Mouse (Mus musculus) 3T3-L1 (cell line): ENCODE results near the gene 5830473C10Rik.

Source experiments
- DNase-seq: peaks from one replicate; pipeline ENCODE4 v3.0.0-alpha.2; 2015; ENCODE audit warnings: low read depth, low spot score

5830473C10Rik gene

GRCm38 (mm10) chr5:90594945-90595344 lies 34.0 kb downstream of the 5830473C10Rik start:
- no peak for DNase-seq

GRCm38 (mm10) chr5:90596155-90596554 lies 35.2 kb downstream of the 5830473C10Rik start:
- no peak for DNase-seq

DNA sequence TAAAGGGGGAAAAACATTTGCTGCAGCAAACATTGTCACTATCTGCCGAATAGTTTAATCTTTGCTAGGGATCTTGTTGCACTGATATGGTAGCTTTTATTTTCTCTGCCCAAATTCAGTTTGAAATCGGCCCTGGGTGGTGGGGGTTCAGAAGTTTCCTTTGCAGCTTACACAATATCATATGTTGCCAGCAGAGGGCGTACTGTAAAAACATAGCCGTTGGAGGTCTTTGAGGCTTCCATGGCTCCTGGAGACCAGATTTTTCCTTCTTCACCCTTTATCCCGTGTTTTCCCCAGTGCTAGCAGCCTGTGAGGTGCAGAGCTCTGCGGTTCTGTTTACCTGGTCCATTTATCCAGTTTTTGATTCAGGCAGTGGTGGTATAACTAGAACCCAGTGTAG lies 40.6 kb downstream of the 5830473C10Rik start:
- DNase-seq, result peak; percentile 85

DNA sequence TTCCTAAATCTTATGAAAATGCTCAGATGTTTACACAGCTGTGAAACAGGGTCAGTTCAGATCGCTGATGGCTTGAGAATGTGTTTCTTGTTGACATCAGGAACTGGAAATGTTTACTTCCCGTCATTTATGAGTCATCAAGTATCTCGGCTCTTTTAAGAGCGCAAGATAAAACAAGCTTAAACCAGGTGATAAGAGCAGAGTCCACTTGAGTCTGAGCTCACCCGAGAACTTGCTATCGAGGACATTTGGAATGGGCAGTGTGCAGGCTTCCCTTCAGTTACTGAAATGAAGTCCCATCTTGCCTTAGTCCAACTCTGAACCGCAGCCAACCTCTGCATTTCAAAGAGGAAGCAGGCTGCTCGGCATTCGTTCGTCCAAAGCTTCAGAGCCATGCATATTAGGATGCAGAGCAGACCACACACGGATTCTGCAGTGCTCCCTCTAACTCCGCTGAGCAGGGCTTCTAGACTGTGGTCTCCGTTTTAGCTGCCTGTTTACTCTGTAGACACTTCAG lies 42.6 kb downstream of the 5830473C10Rik start:
- DNase-seq, result peak; percentile 24

DNA sequence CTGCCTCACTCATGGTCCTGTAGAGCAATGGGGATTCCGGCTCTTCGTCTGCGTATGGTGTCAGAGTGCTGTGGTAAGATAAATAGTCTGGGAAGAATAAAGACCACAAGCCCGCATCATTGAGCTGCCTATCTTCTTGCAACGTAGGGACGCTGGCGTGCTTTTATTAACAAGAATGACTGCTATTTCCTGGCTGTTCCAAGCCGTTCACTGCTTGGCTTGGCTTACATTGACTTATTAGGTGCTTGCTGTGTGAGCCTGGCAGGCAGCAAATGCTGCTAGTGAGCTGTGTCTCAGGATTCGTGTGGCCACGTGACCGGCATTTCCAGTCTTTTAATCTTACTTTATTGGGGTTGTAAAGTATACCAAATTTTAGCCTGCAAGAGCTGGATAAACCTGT lies 48.0 kb downstream of the 5830473C10Rik start:
- DNase-seq, result no peak

DNA sequence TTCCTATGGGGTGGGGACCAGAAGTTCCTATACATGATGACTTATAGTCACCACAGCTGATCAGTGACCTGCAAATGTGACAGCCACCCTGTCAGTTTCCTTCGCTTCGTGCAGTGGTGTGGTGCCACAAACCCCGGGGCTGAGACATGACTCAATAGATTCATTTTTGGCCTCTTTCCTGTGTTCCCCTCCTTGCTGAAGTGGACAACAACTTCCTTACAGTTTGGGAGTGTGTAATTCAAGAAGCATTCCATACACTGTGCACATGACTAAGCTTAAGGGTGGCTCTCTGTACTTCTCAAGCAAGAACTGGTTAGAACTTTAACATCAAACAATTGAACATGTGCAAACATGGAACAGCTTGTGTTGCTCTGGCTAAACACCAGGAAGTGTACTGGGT lies 50.5 kb downstream of the 5830473C10Rik start:
- peak; percentile 79 for DNase-seq

DNA sequence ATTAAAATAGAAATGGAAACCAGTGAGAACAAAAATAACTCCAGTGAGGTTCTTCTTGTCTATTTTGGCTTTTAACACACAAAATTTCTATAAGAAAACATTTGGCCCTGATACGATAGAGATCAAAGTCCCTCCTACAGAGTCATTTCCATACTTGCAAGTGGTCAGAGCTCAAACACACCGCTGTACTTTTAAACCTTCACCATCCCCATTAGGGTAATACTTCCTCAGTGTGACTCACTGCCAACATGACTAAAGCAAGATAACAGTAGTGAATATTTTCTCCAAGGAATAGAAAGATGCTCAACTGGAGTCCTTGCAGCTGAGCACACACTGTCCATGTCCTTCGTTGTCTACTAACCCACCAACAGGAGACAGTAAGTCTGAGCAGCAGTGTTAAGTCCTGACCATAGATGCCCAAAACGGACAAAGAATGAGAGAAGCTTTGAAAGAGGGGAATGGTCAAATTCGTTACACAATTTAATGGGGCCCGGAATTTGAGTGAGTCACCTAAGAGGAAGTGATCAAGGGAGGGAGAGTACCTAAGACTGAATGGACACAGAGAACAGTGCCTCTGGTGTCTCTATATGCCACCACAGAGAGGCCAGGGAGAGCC lies 51.2 kb downstream of the 5830473C10Rik start:
- peak; percentile 85 for DNase-seq

DNA sequence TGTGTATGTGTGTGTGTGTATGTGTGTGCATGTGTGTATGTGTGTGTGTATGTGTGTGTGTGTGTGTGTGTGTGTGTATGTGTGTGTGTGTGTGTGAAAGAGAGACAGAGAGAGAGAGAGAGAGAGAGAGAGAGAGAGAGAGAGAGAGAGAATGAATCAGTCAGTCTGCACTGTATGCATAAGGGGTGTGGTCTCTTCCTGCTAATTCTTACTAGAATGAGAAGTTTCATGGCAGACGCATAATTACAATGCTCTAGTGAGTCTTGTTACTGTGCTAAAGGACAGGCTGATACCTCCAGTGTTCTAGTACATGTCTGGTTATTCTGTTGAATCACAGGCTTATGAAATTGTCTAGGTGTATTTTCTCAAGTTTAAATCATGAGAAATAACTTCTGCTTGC lies 51.8 kb downstream of the 5830473C10Rik start:
- peak; percentile 33 for DNase-seq

GRCm38 (mm10) chr5:90617859-90618258 lies 57.0 kb downstream of the 5830473C10Rik start:
- no peak for DNase-seq

GRCm38 (mm10) chr5:90621316-90621715 lies 60.4 kb downstream of the 5830473C10Rik start:
- peak; percentile 87 for DNase-seq

- peak; percentile 60 for DNase-seq
Observed at GRCm38 (mm10) chr5:90621726-90622125, 60.8 kb downstream of the 5830473C10Rik start.

GRCm38 (mm10) chr5:90623209-90623608 lies 62.3 kb downstream of the 5830473C10Rik start:
- DNase-seq, result no peak

GRCm38 (mm10) chr5:90624708-90625425 lies 64.0 kb downstream of the 5830473C10Rik start:
- DNase-seq, result no peak

- DNase-seq, result no peak
Observed at GRCm38 (mm10) chr5:90627423-90627822, 66.5 kb downstream of the 5830473C10Rik start.

GRCm38 (mm10) chr5:90628011-90628410 lies 67.1 kb downstream of the 5830473C10Rik start:
- no peak for DNase-seq

- no peak for DNase-seq
Observed at GRCm38 (mm10) chr5:90628530-90628929, 67.6 kb downstream of the 5830473C10Rik start.

- no peak for DNase-seq
Observed at GRCm38 (mm10) chr5:90634885-90635284, 74.0 kb downstream of the 5830473C10Rik start.

DNA sequence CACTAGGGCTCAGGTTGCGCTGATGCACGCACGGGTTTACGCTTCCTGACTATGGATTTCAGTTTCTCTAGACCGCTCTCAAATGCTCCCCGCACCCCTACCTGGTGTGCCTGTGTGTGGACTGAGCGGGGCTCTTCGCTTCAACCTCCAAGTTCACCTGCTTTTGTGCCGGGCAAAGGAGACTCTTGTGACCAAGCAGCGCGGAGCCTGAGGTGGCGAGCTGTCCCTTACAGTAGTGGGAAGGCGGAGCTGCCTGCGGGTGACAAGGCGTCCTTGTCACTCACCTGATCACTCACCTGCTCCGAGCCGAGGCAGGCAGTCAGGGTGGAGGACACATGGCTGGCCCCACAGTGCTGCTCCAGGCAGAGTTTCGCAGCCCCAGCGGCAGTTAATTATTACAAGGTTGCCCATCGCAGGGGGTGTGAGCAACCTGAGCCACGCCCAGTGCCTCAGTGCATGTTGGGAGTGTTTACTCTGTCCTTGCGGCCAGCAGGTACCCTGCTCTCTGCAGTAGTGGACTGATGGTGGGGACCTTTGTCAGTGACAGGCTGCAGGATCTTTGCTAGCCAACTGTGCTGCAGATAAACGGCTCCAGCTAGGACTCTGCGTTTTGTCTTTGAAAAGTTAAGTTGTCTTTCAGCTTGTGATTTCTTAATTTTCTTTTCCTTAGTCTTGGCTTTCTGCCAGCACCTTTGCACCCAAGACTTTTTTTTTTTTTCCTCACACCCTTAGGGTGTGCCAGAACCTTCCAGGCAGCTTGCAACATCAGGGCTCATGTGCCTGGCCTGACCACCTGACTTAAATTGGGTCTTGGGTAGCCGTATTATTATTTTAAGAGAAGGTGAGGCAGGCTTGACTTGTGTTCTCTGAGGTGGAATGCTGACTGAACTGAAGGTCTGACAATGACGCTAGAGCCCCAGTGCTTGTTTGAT lies 79.6 kb downstream of the 5830473C10Rik start, which contains the start of gene Rassf6:
Gene Rassf6, minus strand, starts transcription at position 372 of the 932 bp plus-strand sequence.
- DNase-seq, result no peak

- DNase-seq, result no peak
Observed at GRCm38 (mm10) chr5:90641218-90641610, 80.3 kb downstream of the 5830473C10Rik start.

DNA sequence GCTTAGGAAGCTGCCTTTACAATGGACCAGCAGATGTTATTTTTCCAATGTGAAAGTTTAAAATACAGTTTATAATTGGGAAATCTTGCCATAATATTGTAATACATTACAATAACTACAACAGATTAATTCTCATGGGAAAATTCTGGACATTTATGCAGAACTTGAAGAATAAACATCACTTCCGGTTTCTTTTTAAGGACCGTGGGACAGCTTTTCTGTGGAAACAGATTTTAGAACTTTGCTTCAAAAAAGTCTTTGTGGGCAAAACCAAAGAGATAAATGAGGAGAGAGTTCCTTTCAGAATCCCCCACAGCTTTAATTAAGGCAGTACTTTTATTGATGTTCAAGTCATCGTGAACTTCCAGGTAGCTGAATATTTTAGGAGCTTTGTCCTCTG lies 84.7 kb downstream of the 5830473C10Rik start:
- DNase-seq, result no peak

DNA sequence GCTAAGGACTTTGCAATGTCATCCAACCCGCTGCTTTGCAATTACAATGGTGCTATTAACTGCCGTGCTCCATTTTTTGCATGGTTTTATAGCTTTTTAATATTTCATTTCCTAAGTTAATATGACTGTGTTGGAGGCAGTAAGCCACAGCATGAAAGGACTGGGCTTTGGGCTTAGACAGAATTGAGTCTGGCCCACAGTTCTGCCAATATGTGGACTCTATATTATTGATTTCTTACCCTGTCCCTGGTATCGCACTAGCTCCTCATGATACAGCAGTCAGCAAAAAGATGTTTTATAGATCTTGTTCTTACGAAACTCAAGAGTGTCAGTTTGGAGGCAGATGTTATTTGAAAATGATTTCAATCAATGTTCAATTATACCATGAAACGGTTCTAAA lies 85.5 kb downstream of the 5830473C10Rik start:
- DNase-seq, result no peak
